Mouse (Mus musculus): ENCODE data around the gene Mecr.

DNA sequence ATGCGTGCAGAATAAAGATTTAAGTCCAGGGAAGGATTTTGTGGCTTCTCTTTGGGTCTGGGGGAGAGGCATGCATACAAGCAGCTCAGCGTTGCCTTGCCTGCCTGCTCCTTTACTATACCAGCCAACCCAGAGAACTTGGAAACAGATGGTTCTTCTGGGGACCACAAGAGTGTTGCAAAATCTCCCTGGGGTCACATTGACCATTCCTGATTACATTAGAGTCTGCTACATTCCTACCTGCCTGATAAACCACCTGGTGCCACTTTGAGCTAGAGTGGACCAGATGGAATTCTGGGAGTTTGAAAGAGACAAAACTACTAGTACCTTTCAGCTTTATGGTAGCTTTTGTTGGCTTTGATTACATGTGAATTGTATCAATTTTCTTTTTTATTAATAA lies 33.6 kb downstream of the Mecr start:
- TF ChIP-seq CTCF (IDR thresholded peaks at IDR 0.05; ENCODE audit: insufficient read depth, low read length): no peak
- no peak for TF ChIP-seq POLR2A (IDR thresholded peaks at IDR 0.05; ENCODE audit: borderline replicate concordance, extremely low read depth, low read depth, low read length)

Measured in lung, adult 2 months (tissue).